Mouse (Mus musculus) myocyte (in vitro differentiated cells): ENCODE measurements around the gene Nt5c2.

Experiments
- CEBPB ChIP-seq: IDR thresholded peaks from 2 replicates; pipeline ENCODE4 v1.6.1; 2011; ENCODE audit warnings: mild to moderate bottlenecking, moderate library complexity; ENCODE audit not compliant: poor library complexity, insufficient read depth, severe bottlenecking
- E2F4 ChIP-seq: IDR thresholded peaks from one replicate; pipeline ENCODE4 v1.6.1; 2011; ENCODE audit warnings: mild to moderate bottlenecking, control low read depth, moderate library complexity; ENCODE audit not compliant: insufficient read depth
- MAX ChIP-seq: IDR thresholded peaks from one replicate; pipeline ENCODE4 v1.6.1; 2011; ENCODE audit warnings: low read depth, mild to moderate bottlenecking, control low read depth
- MYOD1 ChIP-seq, 3 experiments: IDR thresholded peaks; one replicate each; pipeline ENCODE4 v1.6.1; 2011; ENCODE audit warnings: control low read depth in 2 of 3, low read depth in 2 of 3, mild to moderate bottlenecking in 2 of 3, moderate library complexity in 1 of 3; ENCODE audit not compliant: insufficient read length in 2 of 3, control insufficient read depth in 1 of 3
- MYOG ChIP-seq, 3 experiments: IDR thresholded peaks; one replicate each; pipeline ENCODE4 v1.6.1; 2011; ENCODE audit warnings: control low read depth in 2 of 3, low read depth in 2 of 3, mild to moderate bottlenecking in 2 of 3; ENCODE audit not compliant: insufficient read length in 2 of 3, control insufficient read depth in 1 of 3, insufficient read depth in 1 of 3
- POLR2A ChIP-seq: IDR thresholded peaks from one replicate; pipeline ENCODE4 v1.6.1; 2011; ENCODE audit warnings: low read depth, mild to moderate bottlenecking, control low read depth, moderate library complexity; ENCODE audit not compliant: insufficient read length
- POLR2AphosphoS2 ChIP-seq: IDR thresholded peaks from one replicate; pipeline ENCODE4 v1.6.1; 2011; ENCODE audit warnings: low read depth, control low read depth; ENCODE audit not compliant: insufficient read length
- SRF ChIP-seq: IDR thresholded peaks from one replicate; pipeline ENCODE4 v1.6.1; 2011; ENCODE audit warnings: low read depth; ENCODE audit not compliant: control insufficient read depth, insufficient read length
- TCF12 ChIP-seq: IDR thresholded peaks from one replicate; pipeline ENCODE4 v1.6.1; 2011; ENCODE audit warnings: mild to moderate bottlenecking, control low read depth; ENCODE audit not compliant: poor library complexity, insufficient read depth, severe bottlenecking
- TCF3 ChIP-seq: IDR thresholded peaks from one replicate; pipeline ENCODE4 v1.6.1; 2011; ENCODE audit warnings: low read depth, control low read depth; ENCODE audit not compliant: insufficient read length

DNA sequence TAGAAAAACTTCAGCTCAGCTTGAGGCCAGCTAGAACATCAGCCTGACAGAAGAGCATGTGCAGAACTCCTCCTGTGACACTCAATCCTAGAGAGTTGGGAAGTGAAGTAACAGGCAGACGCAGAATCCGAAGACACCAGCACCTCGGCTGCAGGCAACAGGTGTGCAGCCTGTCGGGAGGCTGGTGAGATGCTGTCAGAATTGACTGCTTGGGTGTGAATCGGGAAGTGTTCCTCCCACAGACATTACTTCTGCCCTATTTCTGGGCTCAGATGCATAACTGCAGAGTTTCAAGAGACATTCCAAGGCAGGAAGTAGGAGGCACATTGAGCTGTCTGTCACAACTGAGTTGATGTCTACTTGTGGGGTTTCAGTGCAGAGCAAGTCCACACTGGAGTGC lies 180.7 kb downstream of the Nt5c2 start:
- TF ChIP-seq POLR2A (no peak), MYOD1 (IDR thresholded peaks at IDR 0.05; ENCODE audit: control insufficient read depth in 1 of 3, insufficient read length in 2 of 3, low read depth in 2 of 3) (peak in 2 of 3 experiments; percentile 30 to 91), MYOG (IDR thresholded peaks at IDR 0.05; ENCODE audit: control insufficient read depth in 1 of 3, insufficient read depth in 1 of 3, insufficient read length in 2 of 3, low read depth in 2 of 3) (peak in 1 of 3 experiments; percentile 60), POLR2AphosphoS2 (no peak), CEBPB (no peak), TCF12 (no peak), E2F4 (no peak), SRF (no peak), TCF3 (no peak), MAX (no peak)
